Mouse (Mus musculus) myocyte (in vitro differentiated cells): ENCODE measurements around the gene Xrcc4.

ENCODE experiments used
- CEBPB ChIP-seq: IDR thresholded peaks from 2 replicates; pipeline ENCODE4 v1.6.1; 2011; ENCODE audit warnings: mild to moderate bottlenecking, moderate library complexity; ENCODE audit not compliant: poor library complexity, insufficient read depth, severe bottlenecking
- E2F4 ChIP-seq: IDR thresholded peaks from one replicate; pipeline ENCODE4 v1.6.1; 2011; ENCODE audit warnings: mild to moderate bottlenecking, control low read depth, moderate library complexity; ENCODE audit not compliant: insufficient read depth
- MAX ChIP-seq: IDR thresholded peaks from one replicate; pipeline ENCODE4 v1.6.1; 2011; ENCODE audit warnings: low read depth, mild to moderate bottlenecking, control low read depth
- MYOD1 ChIP-seq, 3 experiments: IDR thresholded peaks; one replicate each; pipeline ENCODE4 v1.6.1; 2011; ENCODE audit warnings: control low read depth in 2 of 3, low read depth in 2 of 3, mild to moderate bottlenecking in 2 of 3, moderate library complexity in 1 of 3; ENCODE audit not compliant: insufficient read length in 2 of 3, control insufficient read depth in 1 of 3
- MYOG ChIP-seq, 3 experiments: IDR thresholded peaks; one replicate each; pipeline ENCODE4 v1.6.1; 2011; ENCODE audit warnings: control low read depth in 2 of 3, low read depth in 2 of 3, mild to moderate bottlenecking in 2 of 3; ENCODE audit not compliant: insufficient read length in 2 of 3, control insufficient read depth in 1 of 3, insufficient read depth in 1 of 3
- POLR2A ChIP-seq: IDR thresholded peaks from one replicate; pipeline ENCODE4 v1.6.1; 2011; ENCODE audit warnings: low read depth, mild to moderate bottlenecking, control low read depth, moderate library complexity; ENCODE audit not compliant: insufficient read length
- POLR2AphosphoS2 ChIP-seq: IDR thresholded peaks from one replicate; pipeline ENCODE4 v1.6.1; 2011; ENCODE audit warnings: low read depth, control low read depth; ENCODE audit not compliant: insufficient read length
- TCF12 ChIP-seq: IDR thresholded peaks from one replicate; pipeline ENCODE4 v1.6.1; 2011; ENCODE audit warnings: mild to moderate bottlenecking, control low read depth; ENCODE audit not compliant: poor library complexity, insufficient read depth, severe bottlenecking
- TCF3 ChIP-seq: IDR thresholded peaks from one replicate; pipeline ENCODE4 v1.6.1; 2011; ENCODE audit warnings: low read depth, control low read depth; ENCODE audit not compliant: insufficient read length
- USF1 ChIP-seq: IDR thresholded peaks from one replicate; pipeline ENCODE4 v1.6.1; 2011; ENCODE audit warnings: low read depth, mild to moderate bottlenecking, control low read depth, moderate library complexity

- TF ChIP-seq POLR2A, result no peak
- TF ChIP-seq MYOD1 (IDR thresholded peaks at IDR 0.05; ENCODE audit: control insufficient read depth in 1 of 3, insufficient read length in 2 of 3, low read depth in 2 of 3), result no peak
- no peak for TF ChIP-seq CEBPB
- no peak for TF ChIP-seq MAX
- TF ChIP-seq TCF12, result no peak
- TF ChIP-seq E2F4, result no peak
- no peak for TF ChIP-seq TCF3
- TF ChIP-seq USF1, result no peak
- TF ChIP-seq POLR2AphosphoS2, result no peak
- no peak for TF ChIP-seq MYOG (IDR thresholded peaks at IDR 0.05; ENCODE audit: control insufficient read depth in 1 of 3, insufficient read depth in 1 of 3, insufficient read length in 2 of 3, low read depth in 2 of 3)
Measured at GRCm38 (mm10) chr13:90061877-90062276, 27.5 kb downstream of the Xrcc4 start.
